Mouse (Mus musculus): ENCODE results near the gene Evi2a. TPM values are rescaled to one million over a fixed set of nuclear protein-coding genes. Genes with fewer than 3 reads are reported as not detected.

Gene Evi2a
- total RNA-seq, 2 experiments from 2014 or later: 2.2 to 2.8 TPM

Other genes with a start within 250 kb of the Evi2a start
- gene Gm9964, start 233.7 kb downstream of the Evi2a start, total RNA-seq (2021): under 1 TPM in 1 of 2 experiments, not detected in 1; 0.76 TPM
- 10 to 100 TPM; 74.9 to 76.1 TPM for gene Nf1, start 190.9 kb downstream of the Evi2a start, total RNA-seq (2021)
- gene Omg, start 26.5 kb downstream of the Evi2a start, total RNA-seq (2021): 1 to 10 TPM; 8.1 to 9.7 TPM
- gene Evi2b, start 6.8 kb downstream of the Evi2a start, total RNA-seq (2021): 1 to 10 TPM; 1.6 to 2.5 TPM
- under 1 TPM; 0.17 TPM for gene Evi2, start within 50 bp of the Evi2a start, total RNA-seq (2021)
- gene Rab11fip4, start 60.6 kb upstream of the Evi2a start, total RNA-seq (2021): 10 to 100 TPM in 1 of 2 experiments, 1 to 10 TPM in 1; 6.8 to 12.4 TPM

Measured in adrenal gland, postnatal 4 days (tissue).